Mouse (Mus musculus) gastrocnemius, postnatal 10 days (tissue): ENCODE results near the gene Sos1. TPM values are rescaled to one million over a fixed set of nuclear protein-coding genes. Genes with fewer than 3 reads are reported as not detected.
"Not testable (repeated sequence)": the region's sequence is repeated elsewhere in the genome, so short reads cannot be mapped to it uniquely, and the experiment has no call there.

Source experiments
- DNase-seq: peaks from one replicate; pipeline ENCODE4 v3.0.0; 2021; ENCODE audit warnings: mixed read lengths
- total RNA-seq, 2 experiments: library from RNA; stranded (reverse); gene quantifications; 2 replicates each; pipeline ENCODE4 v1.2.3; 2021

The Sos1 gene
- total RNA-seq, 2 experiments from 2014 or later: 14.4 to 17.6 TPM

DNA sequence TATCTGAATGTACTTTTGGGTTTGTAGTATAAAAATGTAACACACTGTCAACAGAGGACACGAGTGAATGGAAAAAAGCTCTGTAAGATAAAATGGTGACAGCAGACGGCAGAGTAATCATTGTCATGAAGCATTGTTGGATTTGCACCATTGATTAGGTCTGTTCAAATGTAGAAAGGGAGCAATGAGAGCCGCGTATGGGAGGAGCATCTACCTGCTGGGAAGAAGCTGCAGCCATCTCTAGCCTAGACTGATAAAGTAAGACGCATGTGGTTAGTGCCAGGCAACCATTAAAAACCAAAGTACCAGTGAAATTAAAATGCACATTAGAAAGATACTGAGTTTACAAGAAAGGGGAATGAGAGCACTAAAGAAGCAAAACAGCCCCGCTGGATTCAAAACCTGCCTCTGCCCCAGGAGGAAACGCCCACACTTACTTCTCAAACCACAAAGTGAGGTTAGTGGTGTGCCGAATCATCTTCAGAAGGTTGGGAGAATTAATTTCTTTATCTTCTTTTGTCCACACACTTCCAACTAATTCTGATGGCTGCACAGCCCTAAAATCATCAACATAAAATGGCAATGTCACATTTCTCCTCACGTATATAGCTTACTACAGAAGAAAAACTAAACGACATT, 61.6 kb downstream of the Sos1 start:
- DNase-seq: no peak

DNA sequence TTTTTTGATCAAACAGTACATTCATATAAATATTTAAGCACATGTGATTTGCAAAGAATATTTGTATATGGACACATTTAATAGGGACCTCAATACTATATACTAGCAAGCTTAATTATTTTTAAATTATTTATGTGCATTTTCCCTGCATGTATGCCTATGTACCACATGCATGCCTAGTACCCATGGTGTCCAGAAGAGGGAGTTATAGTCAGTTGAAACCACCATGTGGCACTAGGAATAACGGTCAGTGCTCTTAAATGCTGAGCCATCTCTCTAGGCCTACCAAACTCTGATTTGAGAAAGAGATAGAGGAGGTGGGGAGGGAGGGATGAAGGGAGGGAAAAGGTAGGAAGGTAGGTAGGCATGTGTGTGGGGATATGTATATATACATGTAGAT, 69.1 kb downstream of the Sos1 start:
- no peak for DNase-seq

DNA sequence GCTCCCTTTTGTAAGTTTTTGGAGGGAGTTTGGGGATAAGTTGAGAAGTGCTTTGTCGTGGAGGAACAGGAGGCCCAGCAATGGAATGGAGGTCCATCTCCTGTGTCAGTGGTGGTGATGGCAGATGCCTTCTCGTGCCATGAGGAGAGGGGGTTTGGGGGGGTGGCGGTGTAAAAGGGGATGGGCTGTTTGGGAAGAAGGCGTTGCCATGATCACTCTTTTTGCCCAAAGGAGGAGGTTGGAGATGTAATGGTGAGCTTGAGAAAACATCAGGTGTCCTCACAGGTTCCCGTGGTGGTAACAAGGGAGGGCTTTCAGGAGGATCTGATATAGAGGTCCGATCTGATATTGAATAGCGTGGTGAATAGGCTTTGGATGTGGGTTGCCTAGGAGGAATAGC, 82.0 kb downstream of the Sos1 start:
- DNase-seq: no peak

GRCm38 (mm10) chr17:80391423-80392403, 88.5 kb downstream of the Sos1 start:
- DNase-seq: peak; percentile 39

GRCm38 (mm10) chr17:80390024-80390423, 90.2 kb downstream of the Sos1 start:
- DNase-seq: no peak

DNA sequence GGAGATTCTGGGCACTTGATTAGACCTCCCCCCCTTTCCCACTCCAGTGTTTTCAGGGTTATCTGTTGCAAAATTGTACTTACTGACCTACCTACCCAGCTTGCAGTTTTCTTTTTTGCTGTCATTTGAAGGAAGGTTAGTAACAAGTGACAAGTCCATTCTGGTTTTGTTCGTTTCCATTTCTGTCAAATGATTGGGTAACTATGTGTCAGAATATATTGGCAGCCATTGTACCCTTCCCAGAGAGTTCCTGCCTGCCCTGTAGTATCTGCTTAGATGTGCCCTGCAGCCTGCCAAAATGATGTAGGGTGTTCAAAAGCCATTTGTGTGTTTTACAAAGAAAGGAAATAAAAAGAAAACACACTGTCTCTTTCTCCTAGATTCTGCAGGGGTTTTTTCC, 94.6 kb downstream of the Sos1 start:
- DNase-seq: no peak

DNA sequence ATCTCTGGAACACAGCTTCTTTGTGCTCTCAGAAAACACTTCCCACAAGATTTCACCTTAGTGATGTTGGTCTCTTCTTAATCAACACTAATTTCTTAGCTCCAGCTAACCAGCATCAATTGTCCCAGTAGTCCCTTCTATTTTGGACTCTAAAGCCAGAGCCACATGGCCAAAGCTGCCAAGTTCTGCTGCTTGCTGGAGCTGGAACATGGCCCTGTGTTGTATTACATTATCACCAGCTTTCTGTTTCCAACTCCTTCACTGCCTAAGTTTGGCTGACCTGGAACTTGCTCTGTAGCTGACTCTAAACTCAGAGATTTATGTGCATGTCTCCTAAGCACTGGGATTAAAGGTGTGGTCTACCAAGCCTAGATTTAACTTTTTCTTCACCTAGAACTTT, 101.9 kb downstream of the Sos1 start:
- DNase-seq: not testable (repeated sequence)

- no peak for DNase-seq
Observed at GRCm38 (mm10) chr17:80373726-80374096, 106.5 kb downstream of the Sos1 start.

GRCm38 (mm10) chr17:80372989-80373725, 107.1 kb downstream of the Sos1 start, which contains the start of gene Gm10190:
Gene Gm10190 (minus strand): TSS chr17:80373541.
- peak; percentile 85 for DNase-seq

GRCm38 (mm10) chr17:80368606-80369005, 111.6 kb downstream of the Sos1 start:
- no peak for DNase-seq

DNA sequence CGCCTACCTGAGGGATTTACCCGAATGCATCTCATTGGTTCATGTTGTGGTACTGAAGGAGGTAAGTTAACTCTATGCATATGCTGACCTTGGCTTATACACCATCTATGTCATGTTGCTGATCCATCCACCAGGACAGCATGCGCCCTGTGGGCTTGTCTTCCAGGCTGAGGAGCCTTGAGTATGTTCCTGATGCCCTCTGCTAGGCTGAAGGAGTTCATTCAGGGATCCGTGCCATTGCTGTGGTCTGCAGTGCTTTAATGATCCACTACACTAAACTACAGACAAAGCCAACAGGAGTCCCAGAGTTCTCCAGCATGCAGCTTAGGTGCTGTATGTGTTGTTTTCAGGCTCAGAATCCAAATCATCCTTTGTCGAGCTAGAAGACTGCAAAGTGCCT, 113.0 kb downstream of the Sos1 start:
- DNase-seq: peak; percentile 11

- no peak for DNase-seq
Observed at GRCm38 (mm10) chr17:80360245-80360644, 120.0 kb downstream of the Sos1 start.

DNA sequence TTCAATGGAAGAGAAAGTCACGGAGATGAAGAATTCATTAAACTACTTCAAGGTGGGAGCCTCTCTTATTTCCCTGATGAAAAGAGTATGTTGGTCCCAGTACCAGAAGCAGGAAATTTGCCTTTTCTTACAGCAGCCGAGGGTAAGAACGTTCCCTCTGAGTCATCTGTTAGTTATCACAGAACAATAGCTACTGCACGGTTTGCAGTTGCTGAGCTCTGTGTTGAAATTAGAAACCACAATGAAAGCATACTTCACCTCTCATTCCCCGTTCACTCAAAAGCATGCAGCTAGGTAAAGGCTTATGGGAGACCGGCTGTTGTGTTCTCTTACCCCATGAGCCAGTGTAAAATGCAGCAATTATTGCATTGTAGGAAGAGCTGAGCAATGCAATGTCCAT, 133.0 kb downstream of the Sos1 start:
- DNase-seq: no peak

DNA sequence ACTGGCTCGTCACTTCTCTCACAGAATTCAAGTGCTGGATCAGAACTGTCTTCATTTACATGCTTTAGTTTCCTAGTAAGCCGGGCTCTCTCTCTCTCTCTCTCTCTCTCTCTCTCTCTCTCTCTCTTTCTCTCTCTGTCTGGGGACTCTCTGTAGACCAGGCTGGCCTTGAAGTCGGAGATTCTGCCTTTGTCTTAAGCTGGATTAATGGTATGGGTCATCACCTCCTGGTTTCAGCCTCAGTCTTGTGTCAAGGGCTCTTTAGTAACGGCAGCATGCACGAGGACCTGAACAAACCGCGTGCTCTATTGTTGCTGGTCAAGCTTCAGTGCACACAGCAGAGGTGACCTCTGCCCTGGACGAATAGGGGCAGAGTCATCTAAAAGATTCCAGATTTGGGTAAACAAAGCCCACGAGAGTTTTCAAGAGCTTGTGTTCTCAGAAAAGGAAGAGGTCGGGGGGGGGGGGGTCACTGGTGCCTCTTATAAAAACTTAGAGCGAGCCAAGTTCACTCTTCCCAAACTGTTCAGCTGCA, 133.6 kb downstream of the Sos1 start:
- no peak for DNase-seq

- DNase-seq: peak; percentile 21
Observed at GRCm38 (mm10) chr17:80345277-80345676, 135.0 kb downstream of the Sos1 start.

Other genes starting within 250 kb of the Sos1 start
- gene Morn2, start 190.2 kb downstream of the Sos1 start, total RNA-seq: 1 to 10 TPM; 2.9 to 5.0 TPM
- gene Dhx57, start 190.0 kb downstream of the Sos1 start, total RNA-seq: 10 to 100 TPM in 1 of 2 experiments, 1 to 10 TPM in 1; 8.4 to 11.7 TPM
- under 1 TPM; 0.47 TPM for gene Arhgef33, start 173.0 kb downstream of the Sos1 start, total RNA-seq
- gene Gm10190, start 106.9 kb downstream of the Sos1 start, total RNA-seq: under 1 TPM in 1 of 2 experiments, not detected in 1; 0.96 TPM
- under 1 TPM; 0.09 to 0.14 TPM for gene Cdkl4, start 97.4 kb upstream of the Sos1 start, total RNA-seq
- 10 to 100 TPM; 21.8 to 28.5 TPM for gene Map4k3, start 248.0 kb upstream of the Sos1 start, total RNA-seq